Mouse (Mus musculus): Measurements from ENCODE around the gene Fblim1. TPM values are rescaled to one million over a fixed set of nuclear protein-coding genes. Genes with fewer than 3 reads are reported as not detected.
A peak's percentile ranks its signal among the peaks of the same experiment; 100 is the strongest.
"Not testable (repeated sequence)": the region's sequence is repeated elsewhere in the genome, so short reads cannot be mapped to it uniquely, and the experiment has no call there.

The Fblim1 gene
- polyA plus RNA-seq, 1 experiment from 2014 or later, result 77.2 TPM

- peak; percentile 77 for ATAC-seq (ENCODE audit: insufficient read depth, low FRiP score)
- Histone ChIP-seq H3K36me3 (ENCODE audit: control insufficient read depth, insufficient read depth, low read length) (no peaks in the 10 kb centered on the region), H3K9ac (ENCODE audit: low read length) (peak overlapping the region; percentile 69), H3K9me3 (replicated peaks; ENCODE audit: control insufficient read depth, low read length) (no peaks in the 10 kb centered on the region), H3K27me3 (ENCODE audit: control insufficient read depth, insufficient read depth, low read length) (no peaks in the 10 kb centered on the region), H3K27ac (ENCODE audit: low read length) (peak overlapping the region; percentile 97), H3K4me3 (replicated peaks; ENCODE audit: low read length) (peak overlapping the region; percentile 47), H3K4me1 (ENCODE audit: control insufficient read depth, insufficient read depth, low read length) (peaks cover 19% of the 10 kb centered on the region), H3K4me2 (ENCODE audit: low read depth, low read length) (peak overlapping the region; percentile 88)
- under 1% methylated on average over 30 of the region's 30 CpGs for WGBS
Measured at GRCm38 (mm10) chr4:141559131-141559897, 46.6 kb downstream of the Fblim1 start.

- peaks cover 19% of the 10 kb centered on the region for H3K4me1 ChIP-seq (ENCODE audit: control insufficient read depth, insufficient read depth, low read length)
- peak overlapping the region; percentile 69 for H3K9ac ChIP-seq (ENCODE audit: low read length)
- WGBS, result 20% methylated on average over 16 of the region's 16 CpGs
- H3K27ac ChIP-seq (ENCODE audit: low read length), result peak overlapping the region; percentile 97
- ATAC-seq (ENCODE audit: insufficient read depth, low FRiP score), result no peak
- peak overlapping the region; percentile 47 for H3K4me3 ChIP-seq (replicated peaks; ENCODE audit: low read length)
- no peaks in the 10 kb centered on the region for H3K36me3 ChIP-seq (ENCODE audit: control insufficient read depth, insufficient read depth, low read length)
- H3K27me3 ChIP-seq (ENCODE audit: control insufficient read depth, insufficient read depth, low read length), result no peaks in the 10 kb centered on the region
- peak overlapping the region; percentile 88 for H3K4me2 ChIP-seq (ENCODE audit: low read depth, low read length)
- no peaks in the 10 kb centered on the region for H3K9me3 ChIP-seq (replicated peaks; ENCODE audit: control insufficient read depth, low read length)
Measured at GRCm38 (mm10) chr4:141558658-141559057, 47.2 kb downstream of the Fblim1 start.

GRCm38 (mm10) chr4:141556163-141556562 is 49.7 kb downstream of the Fblim1 start:
- not testable (repeated sequence) for H3K4me2 ChIP-seq (ENCODE audit: low read depth, low read length); H3K27me3 ChIP-seq (ENCODE audit: control insufficient read depth, insufficient read depth, low read length); H3K27ac ChIP-seq (ENCODE audit: low read length); H3K9ac ChIP-seq (ENCODE audit: low read length); H3K36me3 ChIP-seq (ENCODE audit: control insufficient read depth, insufficient read depth, low read length); H3K4me3 ChIP-seq (replicated peaks; ENCODE audit: low read length); ATAC-seq (ENCODE audit: insufficient read depth, low FRiP score); H3K9me3 ChIP-seq (replicated peaks; ENCODE audit: control insufficient read depth, low read length)
- peaks cover 19% of the 10 kb centered on the region for H3K4me1 ChIP-seq (ENCODE audit: control insufficient read depth, insufficient read depth, low read length)
- 87% methylated on average over 6 of the region's 6 CpGs for WGBS

GRCm38 (mm10) chr4:141554255-141554865 is 51.5 kb downstream of the Fblim1 start:
- not testable (repeated sequence) for H3K36me3 ChIP-seq (ENCODE audit: control insufficient read depth, insufficient read depth, low read length); H3K4me3 ChIP-seq (replicated peaks; ENCODE audit: low read length); ATAC-seq (ENCODE audit: insufficient read depth, low FRiP score); H3K27me3 ChIP-seq (ENCODE audit: control insufficient read depth, insufficient read depth, low read length); H3K9ac ChIP-seq (ENCODE audit: low read length); H3K9me3 ChIP-seq (replicated peaks; ENCODE audit: control insufficient read depth, low read length); H3K27ac ChIP-seq (ENCODE audit: low read length); H3K4me2 ChIP-seq (ENCODE audit: low read depth, low read length)
- 89% methylated on average over 8 of the region's 9 CpGs for WGBS
- H3K4me1 ChIP-seq (ENCODE audit: control insufficient read depth, insufficient read depth, low read length), result peaks cover 15% of the 10 kb centered on the region

GRCm38 (mm10) chr4:141552484-141552883 is 53.4 kb downstream of the Fblim1 start:
- WGBS, result 22% methylated on average over 2 of the region's 2 CpGs
- no peak overlapping the region for H3K9ac ChIP-seq (ENCODE audit: low read length)
- no peak overlapping the region for H3K27ac ChIP-seq (ENCODE audit: low read length)
- H3K4me2 ChIP-seq (ENCODE audit: low read depth, low read length), result no peak overlapping the region
- no peaks in the 10 kb centered on the region for H3K4me1 ChIP-seq (ENCODE audit: control insufficient read depth, insufficient read depth, low read length)
- no peaks in the 10 kb centered on the region for H3K9me3 ChIP-seq (replicated peaks; ENCODE audit: control insufficient read depth, low read length)
- H3K4me3 ChIP-seq (replicated peaks; ENCODE audit: low read length), result no peak overlapping the region
- H3K36me3 ChIP-seq (ENCODE audit: control insufficient read depth, insufficient read depth, low read length), result no peaks in the 10 kb centered on the region
- peak; percentile 76; the same call in 1 of the 2 replicates for ATAC-seq (ENCODE audit: insufficient read depth, low FRiP score)
- H3K27me3 ChIP-seq (ENCODE audit: control insufficient read depth, insufficient read depth, low read length), result no peaks in the 10 kb centered on the region

- Histone ChIP-seq H3K9ac (ENCODE audit: low read length) (peak overlapping the region; percentile 99), H3K4me3 (replicated peaks; ENCODE audit: low read length) (peak overlapping the region; percentile 81), H3K4me2 (ENCODE audit: low read depth, low read length) (peak overlapping the region; percentile 74), H3K27ac (ENCODE audit: low read length) (peak overlapping the region; percentile 100), H3K27me3 (ENCODE audit: control insufficient read depth, insufficient read depth, low read length) (no peaks in the 10 kb centered on the region), H3K36me3 (ENCODE audit: control insufficient read depth, insufficient read depth, low read length) (no peaks in the 10 kb centered on the region), H3K9me3 (replicated peaks; ENCODE audit: control insufficient read depth, low read length) (no peaks in the 10 kb centered on the region), H3K4me1 (ENCODE audit: control insufficient read depth, insufficient read depth, low read length) (no peaks in the 10 kb centered on the region)
- WGBS, result 11% methylated on average over 9 of the region's 9 CpGs
- ATAC-seq (ENCODE audit: insufficient read depth, low FRiP score), result no peak
Measured at GRCm38 (mm10) chr4:141547299-141547698, 58.6 kb downstream of the Fblim1 start.

GRCm38 (mm10) chr4:141546334-141547200 is 59.3 kb downstream of the Fblim1 start:
- Histone ChIP-seq H3K27ac (ENCODE audit: low read length) (peak overlapping the region; percentile 100), H3K27me3 (ENCODE audit: control insufficient read depth, insufficient read depth, low read length) (no peaks in the 10 kb centered on the region), H3K36me3 (ENCODE audit: control insufficient read depth, insufficient read depth, low read length) (no peaks in the 10 kb centered on the region), H3K4me3 (replicated peaks; ENCODE audit: low read length) (peak overlapping the region; percentile 81), H3K9ac (ENCODE audit: low read length) (peak overlapping the region; percentile 99), H3K9me3 (replicated peaks; ENCODE audit: control insufficient read depth, low read length) (no peaks in the 10 kb centered on the region), H3K4me1 (ENCODE audit: control insufficient read depth, insufficient read depth, low read length) (no peaks in the 10 kb centered on the region), H3K4me2 (ENCODE audit: low read depth, low read length) (peak overlapping the region; percentile 74)
- under 1% methylated on average over 94 of the region's 98 CpGs for WGBS
- ATAC-seq (ENCODE audit: insufficient read depth, low FRiP score), result peak; percentile 83

- no peaks in the 10 kb centered on the region for H3K9me3 ChIP-seq (replicated peaks; ENCODE audit: control insufficient read depth, low read length)
- H3K4me2 ChIP-seq (ENCODE audit: low read depth, low read length), result peak overlapping the region; percentile 95
- peak overlapping the region; percentile 100 for H3K27ac ChIP-seq (ENCODE audit: low read length)
- ATAC-seq (ENCODE audit: insufficient read depth, low FRiP score), result peak; percentile 90
- WGBS, result under 1% methylated on average over 54 of the region's 56 CpGs
- H3K4me3 ChIP-seq (replicated peaks; ENCODE audit: low read length), result peak overlapping the region; percentile 81
- peak overlapping the region; percentile 99 for H3K9ac ChIP-seq (ENCODE audit: low read length)
- no peaks in the 10 kb centered on the region for H3K4me1 ChIP-seq (ENCODE audit: control insufficient read depth, insufficient read depth, low read length)
- no peaks in the 10 kb centered on the region for H3K27me3 ChIP-seq (ENCODE audit: control insufficient read depth, insufficient read depth, low read length)
- H3K36me3 ChIP-seq (ENCODE audit: control insufficient read depth, insufficient read depth, low read length), result no peaks in the 10 kb centered on the region
Measured at GRCm38 (mm10) chr4:141545743-141546333, 60.1 kb downstream of the Fblim1 start.

Data from stomach, embryonic 16.5 days (tissue).